Mouse (Mus musculus): ENCODE data around the gene Scn5a.

- TF ChIP-seq MYOG (IDR thresholded peaks at IDR 0.05; ENCODE audit: control insufficient read depth, extremely low read depth, insufficient read length) (no peak), CTCF (IDR thresholded peaks at IDR 0.05; ENCODE audit: control insufficient read depth, insufficient read depth, insufficient read length) (no peak), USF1 (IDR thresholded peaks at IDR 0.05; ENCODE audit: low read depth) (no peak), MAX (IDR thresholded peaks at IDR 0.05) (no peak), FOSL1 (IDR thresholded peaks at IDR 0.05; ENCODE audit: insufficient read depth, low read length, poor library complexity, severe bottlenecking) (no peak), MYOD1 (IDR thresholded peaks at IDR 0.05; ENCODE audit: control insufficient read depth, insufficient read length, low read depth) (no peak)
These were observed 1.4 kb upstream of the Scn5a start for GRCm38 (mm10) chr9:119580187-119580586.

Measured in C2C12 (cell line).